Mouse (Mus musculus) ES-CJ7 (cell line): ENCODE results near the gene Prss34.

ENCODE experiments used
- DNase-seq: peaks from one replicate; pipeline ENCODE4 v3.0.0; 2011; ENCODE audit warnings: low read depth, low spot score

Gene Prss34

DNA sequence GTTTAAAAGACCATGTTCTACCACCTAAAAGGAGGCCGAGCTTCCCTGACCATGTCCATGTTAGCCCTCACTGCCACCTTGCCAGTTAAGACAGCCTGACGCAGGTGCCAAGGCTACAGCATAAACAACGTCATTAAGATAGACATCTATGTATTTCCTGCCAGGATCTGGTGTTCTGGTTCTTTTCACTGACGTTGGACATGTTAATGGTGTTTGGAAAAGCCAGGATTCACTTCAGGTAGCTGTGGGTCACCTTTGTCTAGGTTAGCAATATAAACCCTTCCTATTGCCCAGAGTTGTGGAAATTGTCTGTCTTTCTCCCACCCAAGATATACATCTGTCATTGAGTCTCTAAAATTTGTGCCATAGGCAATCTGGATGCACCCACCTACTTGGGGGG lies 10.2 kb downstream of the Prss34 start, which contains the start of gene Prss28:
Gene Prss28, plus strand, starts transcription at position 301 of the 400 bp plus-strand sequence.
- DNase-seq = no peak

- no peak for DNase-seq
These were observed 20.2 kb downstream of the Prss34 start, which contains the start of gene Prss29 for GRCm38 (mm10) chr17:25318354-25318753. Prss29 (plus strand) TSS chr17:25318654.

DNA sequence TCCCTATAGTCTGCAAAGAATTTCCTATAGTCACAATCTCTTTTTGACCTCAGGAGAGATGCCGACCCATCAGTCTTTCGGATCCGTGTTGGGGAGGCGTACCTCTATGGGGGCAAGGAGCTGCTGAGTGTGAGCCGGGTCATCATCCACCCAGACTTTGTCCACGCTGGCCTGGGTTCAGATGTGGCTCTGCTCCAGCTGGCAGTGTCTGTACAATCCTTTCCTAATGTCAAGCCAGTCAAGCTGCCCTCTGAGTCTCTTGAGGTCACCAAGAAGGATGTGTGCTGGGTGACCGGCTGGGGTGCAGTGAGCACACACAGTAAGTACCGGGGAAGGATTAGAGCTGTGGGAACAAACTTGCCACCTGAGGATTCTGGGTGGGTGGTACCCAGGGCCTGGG lies 22.6 kb downstream of the Prss34 start:
- DNase-seq = no peak

DNA sequence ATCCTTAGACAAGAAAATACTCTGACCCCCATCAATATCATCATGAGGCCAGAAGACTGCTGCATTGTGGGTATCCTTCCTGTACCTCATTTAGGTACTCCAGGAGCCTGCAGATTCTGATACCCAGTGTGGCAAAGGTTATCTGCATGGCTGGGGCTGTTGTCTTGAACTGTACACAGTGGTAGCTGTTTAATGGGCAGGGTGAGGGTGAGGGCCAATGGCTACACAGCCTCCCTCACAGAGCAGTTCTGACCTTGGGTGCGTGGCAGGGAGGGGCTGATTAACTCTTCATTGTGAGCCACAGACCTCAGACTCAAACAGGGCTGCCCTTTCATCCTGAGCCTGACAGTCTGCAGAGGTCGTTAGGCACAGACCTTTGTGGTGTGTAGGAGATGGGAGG lies 24.7 kb downstream of the Prss34 start:
- no peak for DNase-seq

GRCm38 (mm10) chr17:25332321-25332720 lies 34.1 kb downstream of the Prss34 start:
- no peak for DNase-seq

- DNase-seq = peak; percentile 83
These were observed 35.7 kb downstream of the Prss34 start for GRCm38 (mm10) chr17:25333943-25334342.

DNA sequence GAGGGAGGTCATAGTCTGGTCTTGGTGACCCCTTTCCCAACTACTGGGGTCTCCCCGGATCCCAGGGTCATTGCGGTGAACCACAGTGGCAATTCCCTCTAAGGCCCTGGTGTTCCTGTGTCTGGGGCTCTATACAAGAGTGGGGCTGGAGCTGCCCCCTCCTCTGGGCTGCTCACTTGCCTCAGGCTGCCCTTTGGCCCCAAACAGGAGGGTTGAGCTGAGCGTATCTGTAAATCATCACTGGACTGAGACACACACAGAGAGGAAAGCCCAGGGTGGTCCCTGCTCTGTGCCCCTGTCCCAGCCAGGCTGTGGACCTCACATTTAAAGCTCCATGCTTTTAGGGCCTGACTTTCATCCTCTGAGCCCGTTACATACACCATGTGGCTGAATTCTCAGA lies 40.0 kb downstream of the Prss34 start:
- no peak for DNase-seq

DNA sequence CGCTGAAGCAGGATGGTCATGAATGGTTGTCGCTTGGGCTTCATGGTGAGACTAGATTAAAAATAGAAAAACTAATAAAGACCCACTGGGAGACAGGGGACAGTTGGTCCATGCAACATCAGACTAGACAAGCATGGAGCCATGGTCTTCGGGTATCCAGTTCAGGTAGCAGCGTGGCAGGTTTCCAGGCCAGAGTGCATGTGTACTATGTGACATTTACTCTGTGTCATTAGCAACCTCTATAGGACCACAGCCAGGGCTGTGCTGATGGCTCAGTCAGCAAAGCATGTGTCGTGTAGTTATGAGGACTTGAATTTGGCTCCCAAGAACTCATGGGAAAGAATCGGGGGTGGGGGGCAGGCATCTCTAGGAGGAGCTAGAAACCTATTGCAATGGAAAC lies 41.8 kb downstream of the Prss34 start:
- DNase-seq = no peak

DNA sequence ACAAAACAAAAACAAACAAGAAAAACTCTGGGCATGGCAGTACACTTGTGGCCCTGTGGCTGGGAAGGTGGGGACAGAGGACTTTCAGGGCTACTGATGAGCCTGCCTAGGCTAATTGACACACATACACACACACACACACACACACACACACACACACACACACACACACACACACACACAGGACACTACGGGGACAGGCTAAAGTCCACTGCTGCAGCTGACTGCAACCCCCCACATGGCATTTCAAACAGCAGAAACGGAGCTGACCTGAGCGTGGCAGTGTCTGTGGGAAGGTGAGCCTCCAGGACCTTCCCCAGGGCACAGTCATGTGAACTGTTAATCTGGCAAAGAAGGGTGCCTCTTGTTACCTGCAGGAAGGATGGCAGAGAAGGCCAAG lies 43.3 kb downstream of the Prss34 start:
- DNase-seq = no peak

DNA sequence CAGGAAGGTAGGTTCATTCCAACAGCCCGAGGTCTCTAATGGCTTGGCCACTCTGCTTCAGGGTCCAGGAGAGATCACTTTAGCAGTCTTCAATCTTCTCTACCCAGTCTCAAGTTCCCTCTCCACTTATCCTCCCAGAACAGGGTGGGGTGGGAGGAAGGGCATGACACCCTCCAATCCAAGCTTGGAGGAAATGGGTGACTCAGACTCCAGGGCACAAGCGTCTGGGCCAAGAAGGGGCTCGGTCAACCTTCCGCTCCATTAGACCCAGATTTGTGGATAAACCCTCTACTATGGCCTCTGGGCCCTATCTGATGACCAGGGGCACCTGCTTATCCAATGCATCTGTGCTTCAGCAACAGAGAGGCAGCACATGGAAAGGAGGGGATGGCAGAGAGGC lies 47.3 kb downstream of the Prss34 start, which contains the start of gene Tpsab1:
Gene Tpsab1, minus strand, starts transcription at position 101 of the 400 bp plus-strand sequence.
- DNase-seq = no peak
